Mouse (Mus musculus) naive thymus-derived CD4-positive, alpha-beta T cell, adult 2 months (primary cell): Measurements from ENCODE around the gene Tmem164.

Experiments
- DNase-seq: peaks from one replicate; pipeline ENCODE4 v3.0.0-alpha.2; 2011; ENCODE audit warnings: low read depth

Tmem164 gene

DNA sequence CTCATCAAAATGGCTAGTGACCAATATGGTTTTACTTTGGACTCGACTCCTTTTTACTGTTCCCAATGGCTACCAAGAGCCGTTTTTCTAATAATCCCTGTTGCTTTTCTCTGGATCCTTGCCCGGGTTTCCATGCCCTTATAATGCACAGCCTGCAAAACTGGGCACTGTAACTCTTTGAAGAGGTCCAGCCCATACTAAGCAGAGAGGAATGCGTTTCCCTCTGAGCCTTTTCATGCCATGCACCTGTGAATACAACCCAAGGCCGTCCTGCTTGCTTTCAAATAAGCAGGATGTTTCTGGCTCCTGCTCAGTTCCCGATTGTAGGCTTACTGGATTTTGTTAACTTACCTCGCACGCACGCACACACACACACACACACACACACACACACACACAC is 7.3 kb downstream of the Tmem164 start:
- DNase-seq, result no peak

DNA sequence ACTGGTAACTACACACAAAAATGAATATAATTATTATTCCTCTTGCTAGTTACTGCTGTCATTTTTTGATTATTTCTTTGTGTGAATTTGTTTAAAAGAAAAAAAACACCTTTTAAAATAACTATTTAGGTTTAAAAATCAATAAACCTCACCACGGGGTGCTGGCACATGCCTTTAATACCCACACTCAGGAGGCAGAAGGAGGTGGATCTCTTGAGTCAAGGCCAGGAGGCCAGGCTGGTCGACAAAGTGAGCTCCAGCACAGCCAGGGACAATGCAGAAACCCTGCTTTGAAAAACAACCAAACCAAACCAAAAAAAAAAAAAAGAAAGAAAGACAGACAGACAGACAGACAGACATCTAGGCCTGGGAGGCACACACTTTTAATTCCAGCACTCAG is 12.1 kb downstream of the Tmem164 start:
- no peak for DNase-seq

DNA sequence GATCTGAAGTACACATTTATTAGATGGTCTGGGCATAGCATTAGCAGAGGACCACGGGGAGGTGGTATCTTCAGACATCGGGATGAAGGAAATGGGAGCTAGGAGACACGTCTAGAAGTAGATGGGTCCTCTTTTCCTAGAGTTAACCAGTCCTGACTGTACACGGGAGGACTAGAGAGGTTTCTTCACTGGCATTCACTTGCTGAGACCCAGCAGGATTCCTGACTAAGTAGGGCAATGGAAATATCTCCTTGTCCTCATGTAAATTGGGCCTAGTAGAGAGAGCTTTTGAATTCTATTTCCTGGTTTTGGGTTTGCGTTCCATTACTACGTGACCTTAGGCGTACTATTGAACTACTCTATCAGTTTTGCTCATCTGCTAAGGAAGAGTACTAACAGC is 13.1 kb downstream of the Tmem164 start:
- no peak for DNase-seq

DNA sequence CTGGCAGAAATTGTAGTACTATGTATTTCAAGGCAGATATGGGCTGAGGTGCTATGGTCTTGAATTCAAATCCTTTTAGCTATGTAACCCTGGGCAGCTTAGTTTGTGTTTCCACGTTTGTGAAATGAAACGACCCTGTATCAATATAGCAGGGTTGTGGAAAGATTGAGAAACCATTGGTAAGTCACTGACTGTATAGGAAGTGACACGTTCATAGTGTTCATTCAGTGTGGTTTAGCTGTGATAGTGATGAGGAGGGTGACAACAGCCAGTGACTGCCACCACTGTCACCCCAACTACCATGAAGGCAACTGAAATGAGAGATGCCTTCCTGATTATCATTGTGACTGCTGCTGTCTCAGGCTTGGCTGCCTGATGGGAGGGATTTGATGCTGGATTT is 13.7 kb downstream of the Tmem164 start:
- DNase-seq, result no peak

DNA sequence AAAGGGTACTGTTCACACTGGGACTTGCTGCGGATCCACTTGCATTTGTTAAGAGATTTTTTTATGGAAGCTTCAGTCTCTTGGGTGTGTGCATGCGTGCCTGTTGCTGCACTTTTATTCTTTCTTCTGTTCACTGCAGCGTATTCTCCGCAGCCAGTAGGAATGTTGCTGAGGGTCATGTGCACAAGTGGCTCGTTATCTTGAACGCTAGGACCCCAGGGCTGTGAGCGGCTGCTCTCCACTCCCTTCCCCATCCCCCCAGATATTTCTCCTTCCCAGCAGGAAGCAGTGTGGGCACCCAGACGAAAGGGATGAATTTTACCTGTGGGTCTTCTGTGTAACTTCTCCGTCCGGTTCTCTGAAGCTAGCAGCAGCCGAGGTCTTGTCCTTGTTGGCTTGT is 15.6 kb downstream of the Tmem164 start:
- no peak for DNase-seq

DNA sequence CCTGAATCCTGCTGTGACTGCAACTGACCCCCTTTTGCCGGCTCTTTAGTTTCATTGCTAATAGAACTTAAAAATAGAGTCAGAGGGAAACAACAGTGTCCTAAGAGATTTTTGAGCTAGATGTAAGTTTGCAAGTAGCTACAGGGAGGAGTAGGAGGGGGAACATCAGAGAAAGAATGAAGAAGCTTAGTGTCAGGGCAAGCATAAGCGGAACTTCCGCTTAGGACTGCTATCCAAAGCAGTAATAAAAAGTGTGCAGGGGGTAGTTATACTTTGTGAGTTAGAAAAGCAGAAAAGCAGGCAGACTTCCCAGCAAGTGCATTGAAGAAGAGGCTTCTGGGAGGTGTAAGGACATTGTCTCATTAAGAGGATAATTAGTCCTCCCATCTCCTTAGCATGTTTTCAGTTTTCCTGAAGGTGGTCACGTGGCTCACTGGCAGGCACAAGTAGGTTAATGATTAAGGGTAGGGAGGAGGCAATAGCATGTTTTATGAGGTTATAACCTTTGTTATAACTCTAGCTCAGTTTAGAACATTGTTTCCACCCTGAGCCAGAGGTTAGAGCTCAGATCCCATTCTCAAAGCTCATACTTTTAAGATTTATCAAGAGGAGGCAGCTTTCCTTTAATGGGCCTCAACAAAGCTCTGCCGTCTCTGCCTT is 16.5 kb downstream of the Tmem164 start:
- no peak for DNase-seq

DNA sequence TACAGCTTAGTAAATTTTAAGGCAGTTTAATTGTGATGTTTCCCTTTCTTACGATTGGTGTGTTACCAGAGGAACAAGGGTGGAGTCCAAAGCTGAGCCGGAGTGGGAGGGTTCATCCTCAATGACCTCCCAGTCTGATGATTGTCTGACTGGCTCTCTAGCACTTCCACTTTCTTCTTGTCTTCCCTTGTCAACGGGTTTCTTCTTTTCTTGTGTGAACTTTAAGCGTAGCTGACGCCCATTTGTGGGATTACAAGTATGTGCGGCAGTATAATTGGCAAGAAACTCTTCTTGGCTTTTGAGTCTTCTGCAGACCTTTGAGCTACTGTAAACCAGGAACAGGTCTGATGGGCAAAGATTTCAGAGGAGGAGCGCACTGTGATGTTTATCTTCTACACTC is 17.0 kb downstream of the Tmem164 start:
- peak; percentile 12 for DNase-seq

DNA sequence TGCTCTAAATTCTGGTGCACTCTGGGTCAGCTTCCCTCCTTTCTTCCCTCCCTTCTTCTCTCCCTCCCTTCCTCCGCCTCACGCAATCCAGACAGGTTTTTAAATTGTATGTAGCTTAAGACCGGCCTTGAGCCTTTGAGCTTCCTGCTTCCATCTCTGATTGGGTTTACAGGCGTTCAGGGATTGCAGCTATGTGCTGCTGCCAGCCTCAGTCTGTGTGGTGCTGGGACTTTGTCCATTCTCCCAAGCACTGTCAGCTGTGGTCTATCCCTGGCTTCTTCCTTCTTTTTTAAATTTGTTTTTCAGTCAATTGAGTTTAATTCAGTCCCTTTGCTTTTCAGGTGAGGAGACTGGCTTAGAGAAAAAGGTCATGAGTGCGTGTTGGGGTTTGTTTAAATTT is 20.9 kb downstream of the Tmem164 start:
- no peak for DNase-seq

DNA sequence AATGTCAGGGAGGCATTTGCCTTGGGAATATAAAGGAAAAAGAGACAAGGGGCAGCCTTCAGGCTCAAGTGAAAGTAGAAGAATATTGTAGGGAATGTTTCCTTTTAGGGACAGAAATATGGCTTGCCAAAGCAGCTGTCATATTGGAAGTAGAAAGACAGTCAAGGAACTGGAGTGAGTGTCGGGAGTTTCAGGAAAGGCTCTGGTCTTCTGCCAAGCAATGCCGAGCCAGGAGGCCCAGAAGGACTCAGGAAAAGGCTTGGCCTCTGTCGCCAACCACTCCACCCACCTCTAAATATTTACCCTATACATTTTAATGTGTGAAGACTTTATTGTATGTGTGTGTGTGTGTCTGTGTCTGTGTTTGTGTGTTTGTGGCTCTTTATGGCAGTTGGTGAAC is 21.4 kb downstream of the Tmem164 start:
- no peak for DNase-seq

DNA sequence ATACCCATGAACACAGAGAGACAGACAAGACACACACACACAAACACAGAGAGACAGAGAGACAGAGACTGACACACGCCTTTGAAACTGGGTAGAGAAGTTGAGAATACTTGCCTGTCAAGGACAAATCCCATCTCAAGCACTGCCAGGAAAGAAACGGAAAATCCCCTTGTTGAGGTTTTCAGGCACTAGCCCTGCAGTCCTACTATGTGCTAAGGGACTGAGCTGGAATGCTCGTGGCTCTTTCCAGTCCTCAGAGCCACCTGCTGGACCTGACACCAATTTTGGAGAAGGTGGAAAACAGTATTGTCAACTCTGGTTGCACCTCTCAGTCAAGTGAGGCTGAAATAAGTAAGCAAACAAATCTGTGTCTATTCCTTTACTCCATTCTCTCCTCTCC is 22.7 kb downstream of the Tmem164 start:
- DNase-seq, result no peak

DNA sequence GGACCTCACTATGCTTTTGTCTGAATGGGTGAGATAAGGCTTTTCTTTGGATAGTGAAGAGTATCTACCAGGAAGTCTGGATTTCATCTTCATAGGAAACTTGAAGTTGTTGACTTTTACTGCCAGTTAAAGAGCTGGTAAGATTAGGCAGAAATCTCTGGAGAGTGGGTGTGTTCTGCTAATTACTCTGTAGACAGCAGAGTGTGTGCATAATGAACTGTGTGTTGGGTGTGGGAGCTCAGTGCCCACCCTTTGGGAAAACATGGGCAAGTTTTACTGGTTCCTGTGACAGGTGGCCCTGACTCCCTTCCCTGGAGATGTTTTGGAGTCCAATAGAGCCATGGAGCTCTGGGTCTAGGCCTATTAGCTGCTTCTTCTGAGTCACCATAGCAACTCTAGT is 27.1 kb downstream of the Tmem164 start:
- DNase-seq, result no peak

DNA sequence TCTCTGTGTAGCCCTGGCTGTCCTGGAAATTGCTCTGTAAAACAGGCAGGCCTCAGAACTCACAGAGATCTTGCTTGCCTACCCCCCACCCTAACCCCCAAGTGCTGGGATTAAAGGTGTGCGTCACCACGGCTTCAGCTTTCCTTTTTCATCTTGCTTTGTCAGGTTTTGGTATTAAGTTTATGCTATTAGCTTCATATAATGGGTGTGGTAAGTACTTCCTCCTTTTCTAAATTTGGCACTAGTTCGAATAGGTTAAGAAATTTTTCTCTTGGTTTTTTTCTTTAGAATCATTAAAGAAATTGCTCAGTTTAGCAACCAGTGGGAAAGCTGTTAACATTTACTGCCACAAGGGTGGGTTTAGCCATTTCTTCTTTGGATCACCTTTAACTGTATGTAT is 34.8 kb downstream of the Tmem164 start:
- no peak for DNase-seq

DNA sequence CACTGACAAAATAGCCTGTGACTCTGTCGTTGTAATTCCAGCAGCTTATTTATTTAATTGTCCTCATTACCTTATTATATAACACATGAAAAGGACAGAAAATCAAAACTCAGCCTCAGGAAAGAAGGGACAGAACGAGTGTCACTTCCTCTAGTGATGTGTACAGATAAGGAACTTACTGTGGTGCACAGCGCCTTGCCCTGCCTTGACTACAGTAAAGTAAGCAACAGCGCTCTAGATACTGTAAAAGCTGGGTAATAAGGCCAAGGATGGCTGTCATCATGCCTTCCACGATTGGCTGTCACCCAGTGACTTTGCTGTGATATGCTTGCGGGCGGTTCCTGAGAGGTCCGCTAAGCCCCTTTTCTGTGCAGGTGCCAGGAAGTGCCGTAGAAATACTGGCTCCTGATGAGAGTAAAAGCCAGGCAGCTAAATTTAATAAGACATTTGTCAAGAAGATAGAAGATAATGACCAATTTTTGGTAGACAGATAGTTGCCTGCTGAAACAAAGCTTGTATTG is 36.8 kb downstream of the Tmem164 start:
- DNase-seq, result no peak

DNA sequence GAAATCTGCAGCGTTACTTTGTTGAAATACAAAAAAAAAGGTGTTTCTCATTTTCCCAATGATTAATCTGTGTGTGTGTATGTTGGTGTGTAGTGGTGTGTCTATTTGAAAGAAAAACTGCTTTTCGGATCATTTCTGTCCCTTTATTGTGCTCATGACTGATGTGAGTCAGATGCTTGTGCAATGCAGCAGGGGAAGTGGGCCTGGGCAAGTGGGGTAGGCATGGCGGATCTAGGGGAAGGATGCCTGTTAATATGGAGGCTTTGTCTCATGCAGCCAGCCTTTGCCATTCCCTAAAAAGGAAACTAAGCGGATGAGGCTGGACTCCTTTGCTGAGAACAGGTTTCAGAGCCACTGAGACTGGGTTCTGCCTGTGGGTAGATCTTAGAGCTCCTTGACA is 37.6 kb downstream of the Tmem164 start:
- DNase-seq, result no peak

DNA sequence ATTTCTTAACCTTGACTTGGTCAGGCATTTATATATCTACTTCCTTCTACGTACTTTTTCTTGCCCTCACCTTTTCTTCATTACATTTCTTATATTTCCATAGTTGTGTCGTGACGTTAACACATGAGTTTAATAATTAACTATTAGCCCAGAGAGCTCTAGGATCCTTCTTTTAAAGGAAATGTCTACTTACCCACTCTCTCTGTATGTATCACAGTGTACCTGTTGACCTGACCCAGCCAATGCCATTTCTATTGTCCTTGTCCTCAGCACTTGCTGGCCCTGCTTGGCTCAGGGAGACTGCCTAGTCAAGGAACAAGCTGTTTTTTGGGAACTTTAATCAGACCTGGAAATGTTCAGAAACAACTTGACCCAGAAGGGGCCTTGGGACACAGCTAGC is 40.7 kb downstream of the Tmem164 start:
- no peak for DNase-seq

DNA sequence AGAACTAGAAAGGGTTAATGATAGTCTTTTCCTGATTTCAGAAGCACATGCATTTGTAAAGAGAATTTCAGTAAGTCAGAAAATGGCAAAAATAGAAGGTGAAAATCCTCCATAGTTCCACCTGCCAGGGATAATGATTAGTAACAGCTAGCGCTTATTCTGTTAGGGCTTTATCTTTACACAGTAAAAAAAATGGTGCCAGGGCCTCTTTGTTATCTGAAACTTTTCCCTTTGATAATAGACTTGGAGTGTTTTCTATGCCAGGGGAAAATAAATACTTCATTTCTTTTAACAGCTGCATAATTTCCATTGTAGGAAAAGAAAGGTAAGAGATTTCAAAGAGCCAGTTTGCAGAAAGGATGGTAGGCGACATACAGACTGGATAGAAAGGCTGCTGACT is 43.0 kb downstream of the Tmem164 start:
- DNase-seq, result no peak

DNA sequence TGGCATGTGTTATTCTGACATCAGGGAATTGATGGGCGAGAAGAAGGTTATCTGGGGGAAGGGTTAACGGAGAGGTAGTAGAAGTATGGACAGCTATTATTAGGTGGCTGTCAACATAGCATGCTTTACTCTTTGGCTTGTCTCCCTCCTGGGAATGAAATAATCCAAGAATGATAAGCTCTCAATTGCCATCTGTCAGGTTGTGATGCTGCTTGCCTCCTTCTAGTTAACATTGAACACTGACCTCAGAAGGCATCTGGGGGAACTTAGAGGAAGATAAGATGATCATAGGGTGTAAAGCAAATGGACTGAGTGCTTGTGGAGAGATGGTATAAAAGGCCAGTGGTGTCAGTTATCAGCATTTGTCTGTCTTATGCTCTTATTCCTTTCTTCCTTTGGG is 44.4 kb downstream of the Tmem164 start:
- no peak for DNase-seq

DNA sequence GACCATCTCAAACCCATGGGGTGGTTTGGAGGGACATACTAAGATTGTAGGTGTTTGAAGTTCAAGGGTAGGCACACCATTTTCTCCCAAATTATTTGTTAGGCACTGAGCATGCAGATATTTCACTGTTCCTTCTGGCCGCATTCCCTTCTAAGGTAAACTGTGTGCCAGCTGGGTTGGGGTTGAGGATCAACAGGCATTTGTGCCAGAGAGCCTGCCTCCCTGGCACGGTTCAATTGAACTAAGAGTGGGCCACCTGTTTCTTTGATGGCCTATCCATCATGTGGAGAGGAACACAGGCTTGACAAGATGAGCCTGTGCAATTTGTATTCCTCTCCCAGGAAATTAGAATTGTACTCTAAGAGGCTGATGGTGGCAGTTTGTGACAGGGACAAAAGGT is 45.1 kb downstream of the Tmem164 start:
- no peak for DNase-seq

DNA sequence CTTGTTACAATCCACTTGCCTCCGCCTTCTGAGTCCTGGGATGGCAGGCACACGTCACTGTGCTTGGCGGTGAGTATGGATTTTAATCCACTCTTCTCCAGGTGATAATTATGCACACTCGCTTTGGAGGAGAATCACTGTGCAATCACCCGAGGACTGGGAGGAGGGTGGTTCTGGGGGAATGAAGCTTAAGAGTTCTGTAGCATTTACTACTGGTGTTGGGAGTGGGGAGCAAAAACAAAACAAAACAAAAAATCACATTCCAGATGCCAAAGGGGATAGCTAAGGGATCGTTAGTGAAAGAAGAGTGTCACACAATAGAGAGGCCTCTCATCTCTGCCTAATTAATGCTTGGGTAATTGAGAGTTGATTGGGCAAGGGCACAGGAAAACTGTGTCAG is 46.6 kb downstream of the Tmem164 start:
- no peak for DNase-seq

DNA sequence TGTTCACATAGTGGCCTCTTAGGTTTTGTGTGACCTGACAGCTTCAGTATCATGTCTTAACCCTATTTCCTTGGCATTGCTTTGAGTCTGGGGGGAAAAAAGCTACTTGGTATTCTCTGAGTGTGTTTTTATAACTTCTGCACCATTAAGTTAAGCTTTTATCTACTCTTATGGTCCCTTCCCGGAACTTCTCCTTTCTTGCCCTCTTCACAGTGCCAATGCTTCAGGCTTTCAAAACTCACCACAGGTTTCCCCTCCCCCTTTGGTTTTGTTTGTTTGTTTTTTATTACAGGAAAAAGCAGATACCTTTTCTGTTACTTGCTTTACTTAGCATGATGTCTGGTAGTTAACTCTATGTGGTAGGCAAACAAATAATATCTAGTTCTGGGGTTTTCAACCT is 47.8 kb downstream of the Tmem164 start:
- no peak for DNase-seq

DNA sequence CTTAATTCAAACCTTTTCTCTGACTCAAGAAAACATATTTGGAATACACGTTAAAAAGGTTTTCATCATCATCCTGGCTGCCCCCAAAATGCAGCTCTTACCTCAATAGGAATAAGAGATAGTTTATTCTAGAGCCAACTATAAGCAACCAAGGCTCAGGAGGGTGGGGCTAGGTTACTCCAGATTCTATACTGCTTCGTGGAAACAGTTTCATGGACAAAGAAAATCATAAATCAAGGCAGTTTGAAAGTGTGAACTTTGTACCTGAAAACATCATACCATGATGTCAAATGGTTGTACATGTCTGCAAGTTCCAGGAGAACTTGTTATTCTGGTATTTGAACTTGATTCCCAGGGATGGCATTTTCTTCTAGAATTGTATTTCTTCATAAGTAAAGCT is 48.3 kb downstream of the Tmem164 start:
- no peak for DNase-seq

DNA sequence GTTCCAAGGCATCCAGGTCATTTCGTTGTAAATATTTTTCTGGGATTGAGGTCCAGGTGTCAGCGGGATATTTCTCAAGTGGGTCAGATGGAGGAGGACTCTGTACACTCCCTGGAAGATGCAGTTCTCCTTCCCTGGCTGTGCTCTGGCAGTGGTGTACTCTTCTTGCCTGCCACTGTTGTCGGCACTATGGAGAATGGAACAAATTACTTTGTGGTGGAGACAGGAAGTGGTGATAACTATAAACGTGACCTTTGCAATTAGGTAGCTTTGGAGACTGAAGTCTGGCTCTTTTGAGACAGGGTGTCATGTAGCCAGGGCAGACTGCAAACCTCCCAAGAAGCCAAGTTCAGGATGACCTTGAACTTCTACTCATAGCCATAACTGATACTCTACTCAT is 55.9 kb downstream of the Tmem164 start:
- DNase-seq, result peak; percentile 45

DNA sequence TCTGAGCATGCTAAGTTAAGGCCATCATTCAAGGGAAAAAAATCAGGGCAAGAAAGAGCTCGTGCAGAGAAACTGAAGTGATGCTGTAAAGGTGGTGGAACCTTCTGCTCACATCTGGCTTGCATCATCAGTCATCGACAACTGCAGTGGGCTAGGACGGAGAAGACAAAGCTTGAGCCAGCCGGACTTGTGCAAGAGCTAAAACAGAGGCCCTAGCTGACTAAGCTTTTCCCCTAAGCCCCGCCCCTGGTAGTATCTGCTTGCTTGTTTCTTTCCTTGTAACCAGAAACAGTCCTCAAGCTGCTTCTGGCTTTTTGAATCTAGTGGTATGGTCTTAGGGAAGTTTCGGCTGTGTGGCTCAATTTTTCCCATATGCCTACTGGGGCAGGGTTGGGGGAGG is 56.5 kb downstream of the Tmem164 start:
- DNase-seq, result peak; percentile 4

DNA sequence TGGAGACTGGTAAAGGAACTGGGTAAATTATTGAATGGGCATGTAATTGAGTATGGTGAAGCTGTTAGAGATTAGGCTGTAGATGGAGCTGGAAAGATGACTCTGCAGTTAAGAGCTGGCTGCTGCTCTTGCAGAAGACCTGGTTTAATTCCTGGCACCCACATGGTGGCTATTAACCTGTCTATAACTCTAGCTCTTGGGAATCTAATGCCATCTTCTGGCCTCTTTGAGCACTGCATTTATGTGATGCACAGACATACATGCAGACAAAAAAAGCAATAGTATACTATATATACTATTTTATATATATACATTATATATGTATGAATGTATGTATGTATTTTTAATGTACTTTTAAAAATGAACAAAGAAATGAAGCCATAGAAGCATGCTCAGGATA is 66.2 kb downstream of the Tmem164 start:
- peak; percentile 3 for DNase-seq

DNA sequence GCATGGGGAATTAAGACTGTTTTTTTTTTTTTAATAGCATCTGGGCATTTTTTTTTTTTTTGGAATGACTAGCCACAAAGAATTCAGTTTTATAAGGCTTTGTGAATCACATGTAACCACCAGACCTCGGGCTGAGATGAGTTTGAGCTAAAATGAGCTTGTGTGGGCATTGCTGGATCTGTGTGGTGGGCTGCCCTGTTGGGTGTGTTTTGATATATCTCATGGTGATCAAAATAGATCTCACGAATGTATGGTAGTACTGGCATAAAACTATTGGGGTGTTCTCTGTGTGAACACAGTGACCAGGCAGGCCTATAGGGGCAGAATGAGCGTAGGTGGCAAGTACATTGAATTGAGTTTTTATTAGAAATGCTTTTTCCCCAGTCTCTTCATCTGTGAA is 67.4 kb downstream of the Tmem164 start:
- no peak for DNase-seq
